Mouse (Mus musculus) small intestine, adult 2 months (tissue): Measurements from ENCODE around the gene Eml6. TPM values are rescaled to one million over a fixed set of nuclear protein-coding genes. Genes with fewer than 3 reads are reported as not detected.

Experiments used
- H3K27ac ChIP-seq: fragments of 200-500 bp; 2 replicates; pipeline ENCODE4 v1.5.1; 2012; ENCODE audit warnings: low read depth, low read length, control low read depth, inconsistent platforms; ENCODE audit not compliant: insufficient read depth
- H3K27me3 ChIP-seq: fragments of 200-500 bp; 2 replicates; pipeline ENCODE4 v1.6.1; 2012; ENCODE audit warnings: mild to moderate bottlenecking, moderate library complexity, low read length, inconsistent platforms; ENCODE audit not compliant: control insufficient read depth, insufficient read depth
- H3K36me3 ChIP-seq: fragments of 200-500 bp; 2 replicates; pipeline ENCODE4 v1.6.1; 2012; ENCODE audit warnings: mild to moderate bottlenecking, low read length, control low read depth, inconsistent platforms; ENCODE audit not compliant: control insufficient read depth, insufficient read depth
- H3K4me1 ChIP-seq: fragments of 200-500 bp; 2 replicates; pipeline ENCODE4 v1.6.1; 2012; ENCODE audit warnings: low read length, inconsistent platforms, mixed read lengths; ENCODE audit not compliant: control insufficient read depth, insufficient read depth, insufficient read length
- H3K4me3 ChIP-seq: fragments of 200-500 bp; 2 replicates; pipeline ENCODE4 v1.5.1; 2012; ENCODE audit warnings: low read depth, mild to moderate bottlenecking, control low read depth, inconsistent platforms, low read length, moderate library complexity
- CTCF ChIP-seq: fragments of 200-500 bp; IDR thresholded peaks from 2 replicates; pipeline ENCODE4 v1.5.1; 2012; ENCODE audit warnings: low read depth, mild to moderate bottlenecking, control low read depth, inconsistent platforms, low read length, moderate library complexity, mixed read lengths; ENCODE audit not compliant: insufficient replicate concordance, insufficient read length; ENCODE audit errors: extremely low read depth
- POLR2A ChIP-seq: fragments of 200-500 bp; IDR thresholded peaks from 2 replicates; pipeline ENCODE4 v1.6.1; 2012; ENCODE audit warnings: low read depth, mild to moderate bottlenecking, control low read depth, inconsistent platforms, low read length, moderate library complexity
- WGBS: fragments of 180-500 bp; shearing (Covaris S2); methylation state at CpG from one replicate; pipeline ENCODE4 v1.1.7; 2018; 5-methylcytosine and 5-hydroxymethylcytosine counted together
- polyA plus RNA-seq: library from polyadenylated mRNA; depleted of rRNA; stranded (reverse); fragments of >200 nt; gene quantifications from 2 replicates; pipeline ENCODE4 v1.2.3, GENCODE M21; 2012

The Eml6 gene
- polyA plus RNA-seq, 1 experiment, result 0.49 TPM

GRCm38 (mm10) chr11:29823141-29823540 is 202.7 kb downstream of the Eml6 start:
- no peaks in the 10 kb centered on the region for H3K36me3 ChIP-seq
- TF ChIP-seq CTCF (no peak), POLR2A (no peak)
- 79% methylated on average over 2 of the region's 2 CpGs for WGBS
- no peak overlapping the region for H3K4me3 ChIP-seq
- no peaks in the 10 kb centered on the region for H3K27me3 ChIP-seq
- no peaks in the 10 kb centered on the region for H3K4me1 ChIP-seq
- no peak overlapping the region for H3K27ac ChIP-seq

DNA sequence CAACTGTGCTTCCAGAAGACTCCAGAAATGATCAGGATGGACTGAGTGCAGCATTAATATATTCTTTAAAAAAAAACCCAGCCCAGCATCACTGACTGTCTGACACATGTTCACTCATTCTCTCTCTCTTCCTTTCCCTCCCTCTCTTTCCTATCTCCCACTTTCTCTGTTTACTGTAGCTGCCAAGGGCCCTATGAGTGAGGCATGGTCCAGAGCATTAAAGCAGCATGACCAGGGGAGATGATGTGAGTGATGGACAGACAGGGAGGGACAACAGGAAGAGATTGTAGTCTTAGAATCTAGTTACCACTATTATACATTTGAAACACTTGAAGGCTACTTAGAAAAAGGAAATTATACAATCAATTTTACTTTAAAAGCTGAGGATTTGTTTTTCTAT is 210.2 kb downstream of the Eml6 start:
- TF ChIP-seq POLR2A (no peak), CTCF (no peak)
- Histone ChIP-seq H3K4me1 (no peaks in the 10 kb centered on the region), H3K27me3 (no peaks in the 10 kb centered on the region), H3K27ac (no peak overlapping the region), H3K36me3 (no peaks in the 10 kb centered on the region), H3K4me3 (no peak overlapping the region)

DNA sequence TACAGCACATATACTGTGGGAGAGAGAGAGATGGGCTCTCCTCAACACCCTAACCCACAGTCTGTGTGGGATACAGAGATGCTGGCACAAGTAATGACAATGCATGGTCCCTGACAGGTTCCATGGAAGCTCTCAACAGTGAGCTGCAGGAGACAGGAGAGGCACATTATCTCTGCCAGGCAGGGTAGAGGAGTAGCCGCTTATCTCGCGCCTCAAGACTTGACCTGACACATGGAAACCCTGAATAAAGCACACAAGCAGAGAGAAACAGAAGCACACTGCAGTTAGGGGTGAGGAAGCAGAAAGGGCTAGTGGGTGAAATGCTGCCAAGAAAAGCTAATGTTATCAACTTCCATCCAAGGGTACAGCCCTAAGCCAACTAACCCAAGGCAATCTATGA is 210.6 kb downstream of the Eml6 start:
- TF ChIP-seq POLR2A (no peak), CTCF (no peak)
- Histone ChIP-seq H3K27ac (no peak overlapping the region), H3K27me3 (no peaks in the 10 kb centered on the region), H3K36me3 (no peaks in the 10 kb centered on the region), H3K4me3 (no peak overlapping the region), H3K4me1 (no peaks in the 10 kb centered on the region)
- 74% methylated on average over 3 of the region's 3 CpGs for WGBS

DNA sequence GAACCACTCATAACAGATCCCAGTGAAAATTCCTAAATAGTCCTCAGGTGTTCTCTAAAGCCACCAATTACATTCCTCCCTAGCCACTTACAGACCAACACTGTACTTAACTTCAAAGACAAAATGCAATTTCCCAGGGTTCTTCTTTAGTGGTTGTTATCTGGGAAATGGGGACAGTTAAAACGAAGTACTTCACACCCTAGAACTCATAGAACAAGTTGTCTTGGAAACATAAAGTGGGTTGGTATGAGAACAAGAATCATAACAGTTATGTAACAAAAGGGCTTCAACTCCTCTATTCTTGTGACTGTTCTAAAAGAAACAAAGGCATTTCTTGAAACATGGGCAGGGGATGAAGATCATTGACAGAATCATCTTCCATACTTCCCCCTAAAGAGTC is 212.6 kb downstream of the Eml6 start:
- no peaks in the 10 kb centered on the region for H3K36me3 ChIP-seq
- H3K27ac ChIP-seq, result no peak overlapping the region
- peaks cover 2% of the 10 kb centered on the region; the same call in 1 of the 2 replicates for H3K4me1 ChIP-seq
- H3K27me3 ChIP-seq, result no peaks in the 10 kb centered on the region
- WGBS, result 65% methylated on average over 1 of the region's 1 CpGs
- TF ChIP-seq POLR2A (no peak), CTCF (no peak)
- no peak overlapping the region for H3K4me3 ChIP-seq

DNA sequence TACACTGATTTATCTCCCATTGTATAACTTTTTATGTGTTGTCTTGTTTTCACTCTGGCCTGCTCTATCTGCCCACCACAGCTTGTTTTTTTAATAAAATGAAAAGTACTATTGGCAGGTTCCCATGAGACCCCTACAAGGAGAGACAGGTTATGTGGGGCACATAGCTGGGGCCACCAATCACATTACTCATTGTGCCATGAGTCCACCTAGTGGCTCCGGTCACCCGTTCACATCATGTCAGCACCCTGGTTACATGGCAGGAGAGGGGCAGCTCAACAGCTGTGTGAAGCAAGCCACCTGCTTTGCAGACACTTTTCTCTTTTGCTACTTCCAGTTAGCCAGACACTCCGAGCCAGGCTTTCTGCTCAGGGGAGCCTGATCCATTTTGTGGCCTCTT is 213.4 kb downstream of the Eml6 start:
- Histone ChIP-seq H3K27me3 (no peaks in the 10 kb centered on the region), H3K36me3 (no peaks in the 10 kb centered on the region), H3K27ac (no peak overlapping the region), H3K4me1 (peaks cover 2% of the 10 kb centered on the region; the same call in 1 of the 2 replicates), H3K4me3 (no peak overlapping the region)
- TF ChIP-seq CTCF (no peak), POLR2A (no peak)
- 71% methylated on average over 3 of the region's 3 CpGs for WGBS

- 85% methylated on average over 3 of the region's 3 CpGs for WGBS
- no peaks in the 10 kb centered on the region for H3K27me3 ChIP-seq
- no peak overlapping the region for H3K4me3 ChIP-seq
- no peak for TF ChIP-seq CTCF
- no peak for TF ChIP-seq POLR2A
- H3K27ac ChIP-seq, result no peak overlapping the region
- H3K36me3 ChIP-seq, result no peaks in the 10 kb centered on the region
- peaks cover 2% of the 10 kb centered on the region; the same call in 1 of the 2 replicates for H3K4me1 ChIP-seq
Measured at GRCm38 (mm10) chr11:29810324-29810723, 215.5 kb downstream of the Eml6 start.

- Histone ChIP-seq H3K4me3 (no peak overlapping the region), H3K4me1 (peaks cover 2% of the 10 kb centered on the region; the same call in 1 of the 2 replicates), H3K27me3 (no peaks in the 10 kb centered on the region), H3K27ac (peak overlapping the region; percentile 35; the same call in 1 of the 2 replicates), H3K36me3 (no peaks in the 10 kb centered on the region)
- no peak for TF ChIP-seq CTCF
- TF ChIP-seq POLR2A, result no peak
- WGBS, result 85% methylated on average over 7 of the region's 7 CpGs
Measured at GRCm38 (mm10) chr11:29808981-29809589, 216.7 kb downstream of the Eml6 start.

DNA sequence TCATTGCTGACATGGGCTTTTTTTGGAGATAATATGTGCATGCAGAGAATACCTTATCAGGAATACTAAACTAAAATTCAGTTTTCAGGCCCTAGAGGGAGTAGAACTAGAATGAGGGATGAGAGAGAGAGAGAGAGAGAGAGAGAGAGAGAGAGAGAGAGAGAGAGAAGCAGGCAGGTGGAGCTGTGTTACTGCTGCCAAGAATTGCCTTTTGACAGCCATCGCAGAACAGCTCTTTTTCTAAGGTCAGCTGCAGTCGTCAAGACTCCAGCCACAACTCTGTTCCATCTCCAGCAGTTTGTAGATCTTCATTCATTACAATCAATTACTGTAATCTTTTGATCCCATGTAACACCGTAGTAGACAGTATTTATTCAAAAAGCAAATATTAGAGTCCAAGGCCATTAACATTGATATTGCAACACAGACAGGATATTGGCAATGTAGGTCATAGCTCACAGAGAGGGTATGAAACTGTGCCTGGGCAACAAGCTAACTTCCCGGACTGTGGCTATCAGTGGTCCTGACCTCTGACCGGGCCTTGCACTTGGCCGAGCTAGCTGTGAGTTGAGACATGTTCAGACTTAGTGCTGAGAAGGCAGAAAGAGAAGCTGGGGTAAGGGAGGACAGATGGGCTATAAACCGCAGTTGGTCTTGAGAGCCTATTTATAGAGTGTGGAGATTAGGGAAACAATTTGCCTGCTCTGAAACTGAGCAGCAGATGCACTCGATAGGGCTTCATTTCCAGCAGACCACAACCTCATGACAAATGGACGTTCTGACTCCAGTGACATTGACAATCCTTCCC is 217.5 kb downstream of the Eml6 start:
- 24% methylated on average over 9 of the region's 9 CpGs for WGBS
- TF ChIP-seq POLR2A (no peak), CTCF (no peak)
- Histone ChIP-seq H3K4me3 (no peak overlapping the region), H3K27me3 (no peaks in the 10 kb centered on the region), H3K27ac (peak overlapping the region; percentile 20; the same call in 1 of the 2 replicates), H3K4me1 (peaks cover 2% of the 10 kb centered on the region; the same call in 1 of the 2 replicates), H3K36me3 (no peaks in the 10 kb centered on the region)
